Mouse (Mus musculus) liver, embryonic 13.5 days (tissue): Measurements from ENCODE around the gene Cbarp. TPM values are rescaled to one million over a fixed set of nuclear protein-coding genes. Genes with fewer than 3 reads are reported as not detected.

ENCODE experiments used
- ATAC-seq: fragments of 200-750 bp; cut with Nextera tagmentation; 2 replicates; pipeline ENCODE4 v1.8.0; 2017; ENCODE audit warnings: low read depth, mild to moderate bottlenecking, moderate number of reproducible peaks, moderate library complexity
- DNase-seq: peaks from one replicate; pipeline ENCODE4 v3.0.0; 2022
- H3K27ac ChIP-seq: fragments of 300-500 bp; sonication (generic); 2 replicates; pipeline ENCODE4 v1.5.1; 2015; ENCODE audit warnings: moderate library complexity, mild to moderate bottlenecking, inconsistent platforms
- H3K27me3 ChIP-seq: fragments of 300-500 bp; sonication (generic); 2 replicates; pipeline ENCODE4 v1.6.1; 2015; ENCODE audit warnings: mild to moderate bottlenecking, inconsistent platforms
- H3K36me3 ChIP-seq: fragments of 300-500 bp; sonication (generic); 2 replicates; pipeline ENCODE4 v1.6.1; 2015; ENCODE audit warnings: mild to moderate bottlenecking, inconsistent platforms
- H3K4me1 ChIP-seq: fragments of 300-500 bp; sonication (generic); replicated peaks from 2 replicates; pipeline ENCODE4 v1.6.1; 2015; ENCODE audit warnings: inconsistent platforms
- H3K4me2 ChIP-seq: fragments of 300-500 bp; sonication (generic); 2 replicates; pipeline ENCODE4 v1.6.1; 2015; ENCODE audit warnings: inconsistent platforms, mild to moderate bottlenecking, moderate library complexity
- H3K4me3 ChIP-seq: fragments of 300-500 bp; sonication (generic); replicated peaks from 2 replicates; pipeline ENCODE4 v1.5.1; 2015; ENCODE audit warnings: mild to moderate bottlenecking, inconsistent platforms
- H3K9ac ChIP-seq: fragments of 300-500 bp; sonication (generic); 2 replicates; pipeline ENCODE4 v1.6.1; 2015; ENCODE audit warnings: mild to moderate bottlenecking, inconsistent platforms
- H3K9me3 ChIP-seq: fragments of 300-500 bp; sonication (generic); replicated peaks from 2 replicates; pipeline ENCODE4 v1.6.1; 2016; ENCODE audit warnings: inconsistent platforms
- WGBS: fragments of 180-500 bp; shearing (Covaris S2); methylation state at CpG from one replicate; pipeline ENCODE4 v1.1.7; 2015; ENCODE audit not compliant: insufficient replicate concordance; 5-methylcytosine and 5-hydroxymethylcytosine counted together
- polyA plus RNA-seq: library from polyadenylated mRNA; unstranded; fragments of >200 nt; fragmentation: Nextera tagmentation; extraction: Ambion mirVana; gene quantifications from 2 replicates; pipeline ENCODE4 v1.2.1, GENCODE M21; 2015

Cbarp gene
- polyA plus RNA-seq, 1 experiment from 2014 or later = 0.69 TPM

DNA sequence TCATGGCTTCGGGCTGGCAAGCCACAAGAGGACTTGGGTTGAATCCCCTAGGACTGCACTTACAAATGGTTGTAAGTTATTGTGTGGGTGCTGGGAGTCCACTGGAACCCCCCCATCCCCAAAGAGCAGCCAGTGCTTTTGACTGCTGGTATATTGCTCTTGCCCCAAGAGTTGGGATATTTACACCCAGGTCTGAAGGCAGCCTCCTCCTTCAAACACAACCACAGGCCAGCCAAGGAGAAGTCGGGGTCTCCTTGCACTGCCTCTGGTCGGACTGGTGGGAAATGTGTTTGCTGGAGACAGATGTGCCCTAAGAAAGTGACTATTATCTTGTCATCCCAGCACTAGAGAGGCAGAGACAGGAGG lies 21.6 kb upstream of the Cbarp start:
- no peak overlapping the region for H3K4me3 ChIP-seq
- no peaks in the 10 kb centered on the region for H3K9me3 ChIP-seq
- H3K4me2 ChIP-seq = peak overlapping the region; percentile 95; the same call in 1 of the 2 replicates
- peaks cover 4% of the 10 kb centered on the region for H3K36me3 ChIP-seq
- 63% methylated on average over 3 of the region's 3 CpGs for WGBS
- peak overlapping the region; percentile 92 for H3K27ac ChIP-seq
- peaks cover 94% of the 10 kb centered on the region for H3K4me1 ChIP-seq
- DNase-seq = no peak
- H3K9ac ChIP-seq = 0 out of 2 replicates have a peak overlapping the region, but pooled peaks have one; percentile 14
- H3K27me3 ChIP-seq = no peaks in the 10 kb centered on the region
- ATAC-seq = no peak

DNA sequence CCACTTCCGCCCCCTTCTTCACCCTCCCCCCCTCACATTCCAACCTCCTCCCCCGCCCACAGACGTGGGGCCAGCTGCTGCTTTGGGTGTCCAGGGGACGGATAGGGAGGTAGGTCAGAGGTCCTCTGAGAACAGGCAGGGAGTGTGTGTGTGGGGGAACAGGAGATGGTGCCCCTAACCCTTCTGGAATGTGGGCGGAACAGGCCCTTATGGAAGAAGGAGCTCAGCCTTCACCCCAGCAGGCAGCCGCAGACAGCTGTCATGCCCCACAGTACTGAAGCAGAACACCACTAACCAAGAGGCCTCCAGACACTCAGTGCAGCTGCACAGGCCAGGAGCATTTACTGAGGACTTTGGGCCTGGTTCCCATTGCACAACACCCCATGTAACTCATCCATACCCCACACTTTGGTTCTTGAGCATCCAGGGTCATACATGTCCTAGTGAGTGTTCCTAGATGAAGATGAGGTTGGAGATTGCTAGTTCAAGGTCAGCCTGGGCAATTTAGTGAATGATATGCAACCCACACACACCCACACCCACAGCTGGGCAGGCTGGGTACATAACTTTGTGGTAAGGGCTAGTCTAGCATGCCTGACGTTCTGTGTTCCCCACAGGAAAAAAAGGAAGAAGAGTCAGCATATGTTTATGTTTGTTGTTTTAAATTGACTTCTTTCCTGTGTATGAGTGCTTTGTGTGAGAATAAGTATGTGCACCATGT lies 21.0 kb upstream of the Cbarp start:
- ATAC-seq = no peak
- no peak for DNase-seq
- Histone ChIP-seq H3K36me3 (peaks cover 10% of the 10 kb centered on the region), H3K9ac (peak overlapping the region; percentile 74), H3K4me1 (peaks cover 93% of the 10 kb centered on the region), H3K4me3 (peak overlapping the region; percentile 59), H3K9me3 (no peaks in the 10 kb centered on the region), H3K27me3 (no peaks in the 10 kb centered on the region), H3K4me2 (peak overlapping the region; percentile 95), H3K27ac (peak overlapping the region; percentile 92)
- WGBS = 29% methylated on average over 6 of the region's 7 CpGs

GRCm38 (mm10) chr10:80160455-80161371 lies 20.1 kb upstream of the Cbarp start:
- Histone ChIP-seq H3K9ac (peak overlapping the region; percentile 74), H3K36me3 (peaks cover 20% of the 10 kb centered on the region), H3K4me3 (peak overlapping the region; percentile 59), H3K27ac (peak overlapping the region; percentile 92), H3K27me3 (no peaks in the 10 kb centered on the region), H3K9me3 (no peaks in the 10 kb centered on the region), H3K4me2 (peak overlapping the region; percentile 95), H3K4me1 (peaks cover 94% of the 10 kb centered on the region)
- WGBS = under 1% methylated on average over 33 of the region's 33 CpGs
- ATAC-seq = peak; percentile 42
- peak; percentile 76 for DNase-seq

DNA sequence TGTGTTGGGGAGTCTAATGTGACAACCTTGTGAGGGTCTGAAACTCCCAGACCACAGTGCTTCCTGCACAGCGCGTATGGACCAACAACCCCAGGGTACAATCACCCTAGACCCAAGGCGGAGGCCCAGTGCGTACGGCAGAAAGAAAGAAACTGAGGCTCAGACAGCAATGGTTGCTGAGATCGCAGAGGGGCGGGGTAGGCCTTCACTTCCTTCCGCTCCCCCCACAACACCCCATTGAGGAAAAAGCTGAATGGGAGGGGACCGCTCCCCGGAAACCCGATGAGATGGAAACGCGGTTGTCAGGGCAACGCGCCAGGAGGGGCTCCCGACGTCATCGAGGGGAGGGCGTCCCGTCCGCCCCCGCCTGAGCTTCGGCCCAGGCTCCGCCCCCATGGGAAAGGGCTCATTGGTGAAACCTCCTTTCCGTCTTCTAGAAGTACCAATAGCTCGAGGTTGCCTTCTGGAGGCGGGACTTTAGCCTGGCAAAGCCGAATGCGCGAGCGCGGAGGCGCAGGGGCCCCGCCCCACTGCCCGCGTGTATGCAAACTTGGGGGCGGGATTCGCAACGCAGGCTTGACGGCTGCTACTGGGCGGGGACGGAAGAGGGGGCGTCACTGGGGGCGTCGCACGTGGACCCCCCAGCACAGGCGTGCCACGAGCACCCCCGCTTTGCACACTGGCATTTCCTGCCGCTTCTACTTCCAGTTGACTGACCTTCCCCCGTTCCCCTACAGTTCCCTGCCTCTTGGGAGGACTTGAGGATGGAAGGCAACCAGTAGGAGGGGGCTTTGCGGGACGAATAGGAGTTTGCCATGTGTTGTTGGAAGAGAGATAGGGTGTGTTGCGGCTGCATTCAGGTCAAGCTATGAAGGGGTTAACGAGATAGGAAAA lies 19.2 kb upstream of the Cbarp start:
- DNase-seq (peak; percentile 99), ATAC-seq (peak; percentile 80)
- Histone ChIP-seq H3K4me1 (peaks cover 95% of the 10 kb centered on the region), H3K4me3 (peak overlapping the region; percentile 59), H3K36me3 (peaks cover 29% of the 10 kb centered on the region), H3K4me2 (peak overlapping the region; percentile 95), H3K27ac (peak overlapping the region; percentile 92), H3K27me3 (no peaks in the 10 kb centered on the region), H3K9me3 (no peaks in the 10 kb centered on the region), H3K9ac (peak overlapping the region; percentile 74)
- under 1% methylated on average over 55 of the region's 55 CpGs for WGBS

- DNase-seq = no peak
- Histone ChIP-seq H3K4me2 (peak overlapping the region; percentile 95), H3K4me3 (peak overlapping the region; percentile 59), H3K27ac (peak overlapping the region; percentile 85), H3K4me1 (peaks cover 95% of the 10 kb centered on the region), H3K9me3 (no peaks in the 10 kb centered on the region), H3K36me3 (peaks cover 36% of the 10 kb centered on the region), H3K27me3 (no peaks in the 10 kb centered on the region), H3K9ac (peak overlapping the region; percentile 37)
- 24% methylated on average over 12 of the region's 12 CpGs for WGBS
- ATAC-seq = no peak
These were observed 18.5 kb upstream of the Cbarp start for GRCm38 (mm10) chr10:80159021-80159560.

DNA sequence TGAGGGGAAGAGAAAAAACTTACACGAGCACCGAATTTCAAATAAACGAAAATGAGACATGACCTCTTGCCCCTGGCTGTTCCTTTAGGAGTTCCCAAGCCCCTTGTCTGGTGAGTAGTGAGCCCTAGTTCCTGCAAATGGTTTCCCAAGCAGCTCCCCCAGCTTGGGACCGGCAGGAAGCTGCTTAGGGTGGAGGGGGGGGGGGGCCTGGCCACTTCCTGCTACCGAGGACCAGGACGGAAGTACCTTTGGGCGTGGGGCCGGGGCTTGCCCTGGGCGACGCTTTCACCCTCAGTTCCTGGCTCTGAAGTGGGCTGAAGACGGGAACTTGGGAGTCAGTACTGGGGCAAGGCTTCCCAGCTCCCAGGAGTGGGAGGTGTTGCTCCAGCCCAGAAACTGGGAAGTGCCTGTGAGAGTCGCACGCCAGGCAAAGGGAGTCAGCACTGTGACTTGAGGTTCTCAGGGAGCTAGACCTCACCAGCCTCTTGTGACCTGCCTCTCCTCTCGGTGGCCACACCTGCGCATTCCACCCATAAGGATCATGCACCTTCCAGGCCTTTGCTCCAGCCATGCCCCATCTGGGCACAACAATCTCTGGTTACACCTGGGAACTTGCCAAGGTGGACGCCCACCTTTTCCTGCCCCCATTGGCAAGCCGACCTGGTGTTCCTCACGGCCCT lies 17.8 kb upstream of the Cbarp start:
- peak overlapping the region; percentile 59 for H3K4me3 ChIP-seq
- H3K9ac ChIP-seq = peak overlapping the region; percentile 37
- H3K4me1 ChIP-seq = peaks cover 95% of the 10 kb centered on the region

GRCm38 (mm10) chr10:80157141-80157929 lies 16.7 kb upstream of the Cbarp start:
- Histone ChIP-seq H3K36me3 (peaks cover 53% of the 10 kb centered on the region), H3K9me3 (no peaks in the 10 kb centered on the region), H3K27me3 (no peaks in the 10 kb centered on the region), H3K27ac (peak overlapping the region; percentile 85), H3K4me3 (no peak overlapping the region), H3K4me1 (peaks cover 95% of the 10 kb centered on the region), H3K9ac (no peak overlapping the region), H3K4me2 (no peak overlapping the region)
- DNase-seq (no peak), ATAC-seq (no peak)
- WGBS = 72% methylated on average over 15 of the region's 15 CpGs

More for the DNA sequence above, 17.8 kb upstream of the Cbarp start:
- ATAC-seq (no peak), DNase-seq (no peak)
- Histone ChIP-seq H3K9me3 (no peaks in the 10 kb centered on the region), H3K27me3 (no peaks in the 10 kb centered on the region), H3K36me3 (peaks cover 42% of the 10 kb centered on the region), H3K27ac (peak overlapping the region; percentile 85), H3K4me2 (peak overlapping the region; percentile 95)
- WGBS = 13% methylated on average over 18 of the region's 18 CpGs

GRCm38 (mm10) chr10:80156752-80157053 lies 16.1 kb upstream of the Cbarp start:
- Histone ChIP-seq H3K36me3 (peaks cover 60% of the 10 kb centered on the region), H3K9ac (no peak overlapping the region), H3K27me3 (no peaks in the 10 kb centered on the region), H3K4me1 (peaks cover 95% of the 10 kb centered on the region), H3K4me3 (no peak overlapping the region), H3K9me3 (no peaks in the 10 kb centered on the region), H3K4me2 (no peak overlapping the region), H3K27ac (0 out of 2 replicates have a peak overlapping the region, but pooled peaks have one; percentile 37)
- no peak for DNase-seq
- WGBS = 81% methylated on average over 7 of the region's 7 CpGs
- no peak for ATAC-seq

DNA sequence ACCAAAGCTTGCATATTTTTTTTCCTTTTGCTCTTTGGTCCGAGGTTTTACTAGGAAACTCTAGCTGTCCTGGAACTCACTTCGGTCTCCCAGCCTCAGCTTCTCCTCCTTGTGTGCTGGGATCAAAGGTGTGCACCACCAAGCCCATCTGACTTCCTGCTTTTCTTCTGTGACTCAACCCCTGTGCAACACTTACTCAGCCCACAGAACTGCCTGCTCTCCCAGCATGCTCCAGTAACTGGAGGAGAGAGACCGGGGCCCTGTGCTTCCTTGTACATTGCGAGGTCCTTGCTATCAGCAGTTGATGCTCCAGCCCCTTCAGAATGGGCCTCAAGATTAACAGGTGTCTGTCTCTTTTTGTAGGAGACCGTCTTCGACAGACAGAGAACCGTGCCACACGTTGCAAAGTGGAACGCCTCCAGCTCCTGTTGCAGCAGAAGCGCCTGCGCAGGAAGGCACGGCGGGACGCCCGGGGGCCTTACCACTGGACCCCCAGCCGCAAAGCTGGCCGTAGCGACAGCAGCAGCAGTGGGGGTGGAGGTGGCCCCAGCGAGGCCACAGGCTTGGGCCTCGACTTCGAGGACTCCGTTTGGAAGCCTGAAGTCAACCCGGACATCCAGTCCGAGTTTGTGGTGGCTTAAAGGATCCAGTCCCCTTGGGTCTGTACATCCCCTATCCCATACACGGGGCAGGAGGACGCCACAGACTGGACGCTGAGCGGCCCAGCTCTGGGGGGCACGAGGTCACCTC lies 15.5 kb upstream of the Cbarp start:
- no peaks in the 10 kb centered on the region for H3K9me3 ChIP-seq
- no peak for DNase-seq
- peaks cover 65% of the 10 kb centered on the region for H3K36me3 ChIP-seq
- peak overlapping the region; percentile 37 for H3K27ac ChIP-seq
- peak overlapping the region; percentile 15; the same call in 1 of the 2 replicates for H3K9ac ChIP-seq
- H3K4me2 ChIP-seq = no peak overlapping the region
- H3K27me3 ChIP-seq = no peaks in the 10 kb centered on the region
- no peak overlapping the region for H3K4me3 ChIP-seq
- peaks cover 95% of the 10 kb centered on the region for H3K4me1 ChIP-seq
- 77% methylated on average over 29 of the region's 29 CpGs for WGBS
- ATAC-seq = no peak
